ENCODE assay signal across 12 mouse cellular contexts in genomic region chr15:97794268-97794667, GRCm38 (mm10). TPM values are rescaled to one million over a fixed set of nuclear protein-coding genes. Genes with fewer than 3 reads are reported as not detected.
DNase-seq lines count a peak whose midpoint lies in the region; ATAC-seq and TF ChIP-seq lines count a peak whose summit lies in the region.
"Had no signal": no experiment of that assay in that cellular context is flagged by ENCODE, and none has a peak within 500 bp of the region (broad histone marks: within the 10 kb centered on the region; RNA-seq: fewer than 3 reads in every experiment).

No protein-coding gene starts in this region.

- H3K4me1 ChIP-seq in bone marrow macrophage, adult 2 months (ENCODE audit: control insufficient read depth, insufficient read depth, low read length): 0 out of 2 replicates have a peak, but pooled peaks cover 2% of the 10 kb centered on the region
- H3K4me1 ChIP-seq: limb, embryonic 12.5 days; stomach, embryonic 15.5 days had no signal

- no peak overlapping the region for H3K27ac ChIP-seq in left cerebral cortex, adult 2 months
- H3K27ac ChIP-seq in bone marrow macrophage, adult 2 months (ENCODE audit: insufficient read depth, low read depth, low read length): no peak overlapping the region
- H3K27ac ChIP-seq: limb, embryonic 12.5 days; stomach, embryonic 15.5 days had no signal

- no peak for ATAC-seq in erythroblast, adult 5-6 weeks (replicated peaks; ENCODE audit: low FRiP score, poor library complexity, severe bottlenecking)

- no peak for TF ChIP-seq POLR2A in bone marrow macrophage, adult 2 months (IDR thresholded peaks at IDR 0.05; ENCODE audit: borderline replicate concordance, low read depth, low read length)

- DNase-seq in adrenal gland, postnatal 14 days: peak; percentile 28
- no peak for DNase-seq in adrenal gland, postnatal 36 days
- DNase-seq in left cerebral cortex, adult 2 months (ENCODE audit: extremely low spot score in 1 of 2, low spot score in 2 of 2): no peak
- DNase-seq in left cerebral cortex, adult 11 months (ENCODE audit: low spot score): no peak
- DNase-seq in B cell, adult 2 months: peak; percentile 49
- no peak for DNase-seq in heart, adult 8-10 months (ENCODE audit: low spot score)
- DNase-seq: cerebellum, adult 9-11 months; kidney, adult 9 months had no signal

- intact Hi-C loops in left cerebral cortex, adult 2 months (cut with DNase I): no loop called here

- peak; percentile 57 for TF ChIP-seq CTCF in left cerebral cortex, adult 2 months (IDR thresholded peaks at IDR 0.05)
- TF ChIP-seq CTCF in bone marrow macrophage, adult 2 months (IDR thresholded peaks at IDR 0.05; ENCODE audit: low read depth, low read length): peak; percentile 75

- no peak overlapping the region for H3K4me3 ChIP-seq in left cerebral cortex, adult 2 months
- H3K4me3 ChIP-seq in bone marrow macrophage, adult 2 months (ENCODE audit: insufficient read depth, low read length): no peak overlapping the region
- H3K4me3 ChIP-seq: limb, embryonic 12.5 days; stomach, embryonic 15.5 days had no signal

RNA-seq across cellular contexts. Expression of gene Slc48a1, which starts 15.9 kb away (rescaled TPM):
- total RNA-seq in adrenal gland, postnatal 14 days (2021): 68.8 and 76.9 TPM in 2 replicates
- 100 to 1,000 TPM; 107 to 130 TPM for total RNA-seq in adrenal gland, postnatal 36 days (2021)
- total RNA-seq in left cerebral cortex, adult 2 months (2021): 100 to 1,000 TPM; 157 to 161 TPM
- 261 and 265 TPM in 2 replicates for polyA plus RNA-seq in bone marrow macrophage, adult 2 months (2012; ENCODE audit: insufficient read depth, insufficient read length, missing spikeins)
- total RNA-seq in erythroblast, adult 5-6 weeks (2015; ENCODE audit: low replicate concordance): 187 and 225 TPM in 2 replicates
- total RNA-seq in erythroblast, adult 5-6 weeks (2017; ENCODE audit: low replicate concordance): 172 and 185 TPM in 2 replicates
- 10 to 100 TPM; 63.6 to 76.6 (median 67.9) TPM for total RNA-seq in heart, adult 8-10 months (2022)

RNA-seq across cellular contexts. Expression of gene Rapgef3, which starts 26.5 kb away (rescaled TPM):
- total RNA-seq in adrenal gland, postnatal 14 days (2021): 22.2 and 24.9 TPM in 2 replicates
- total RNA-seq in adrenal gland, postnatal 36 days (2021): 10 to 100 TPM; 15.0 to 20.8 TPM
- 10 to 100 TPM; 46.5 to 50.4 TPM for total RNA-seq in left cerebral cortex, adult 2 months (2021)
- 2.6 and 3.7 TPM in 2 replicates for polyA plus RNA-seq in bone marrow macrophage, adult 2 months (2012; ENCODE audit: insufficient read depth, insufficient read length, missing spikeins)
- total RNA-seq in erythroblast, adult 5-6 weeks (2015; ENCODE audit: low replicate concordance): not detected in 2 replicates
- total RNA-seq in erythroblast, adult 5-6 weeks (2017; ENCODE audit: low replicate concordance): 2.3 and 2.6 TPM in 2 replicates
- total RNA-seq in heart, adult 8-10 months (2022): 10 to 100 TPM; 20.5 to 27.4 (median 23.8) TPM

RNA-seq across cellular contexts. Expression of gene Hdac7, which starts 50.0 kb away (rescaled TPM):
- total RNA-seq in adrenal gland, postnatal 14 days (2021): 60.1 and 75.8 TPM in 2 replicates
- total RNA-seq in adrenal gland, postnatal 36 days (2021): 10 to 100 TPM; 63.5 to 67.2 TPM
- 10 to 100 TPM; 38.4 to 41.6 TPM for total RNA-seq in left cerebral cortex, adult 2 months (2021)
- polyA plus RNA-seq in bone marrow macrophage, adult 2 months (2012; ENCODE audit: insufficient read depth, insufficient read length, missing spikeins): 14.8 and 16.0 TPM in 2 replicates
- total RNA-seq in erythroblast, adult 5-6 weeks (2015; ENCODE audit: low replicate concordance): 3.5 and 7.7 TPM in 2 replicates
- total RNA-seq in erythroblast, adult 5-6 weeks (2017; ENCODE audit: low replicate concordance): 1.1 and 3.8 TPM in 2 replicates
- total RNA-seq in heart, adult 8-10 months (2022): 10 to 100 TPM; 22.9 to 29.0 (median 26.5) TPM

Comparison
In these comparisons a context has a peak if more than half of its experiments do, and no peak if none do; other contexts are left out.
1. DNase-seq: peak in adrenal gland, postnatal 14 days (single experiment) and B cell, adult 2 months (2 of 2); none in adrenal gland, postnatal 36 days (0 of 2), left cerebral cortex, adult 2 months (0 of 2), left cerebral cortex, adult 11 months (single experiment) and heart, adult 8-10 months (single experiment).